Mouse (Mus musculus) embryonic facial prominence, embryonic 12.5 days (tissue): ENCODE measurements around the gene Slx1b. TPM values are rescaled to one million over a fixed set of nuclear protein-coding genes. Genes with fewer than 3 reads are reported as not detected.
"Not testable (repeated sequence)": the region's sequence is repeated elsewhere in the genome, so short reads cannot be mapped to it uniquely, and the experiment has no call there.

Experiments
- ATAC-seq: fragments of 200-750 bp; cut with Nextera tagmentation; 2 replicates; pipeline ENCODE4 v1.8.0; 2017; ENCODE audit not compliant: insufficient number of reproducible peaks, insufficient read depth, low FRiP score, low TSS enrichment
- H3K27ac ChIP-seq: fragments of 300-500 bp; sonication (generic); 2 replicates; pipeline ENCODE4 v1.5.1; 2016; ENCODE audit warnings: mild to moderate bottlenecking
- H3K27me3 ChIP-seq: fragments of 300-500 bp; sonication (generic); 2 replicates; pipeline ENCODE4 v1.6.1; 2016; ENCODE audit warnings: mild to moderate bottlenecking, moderate library complexity
- H3K36me3 ChIP-seq: fragments of 300-500 bp; sonication (generic); 2 replicates; pipeline ENCODE4 v1.6.1; 2016; ENCODE audit warnings: mild to moderate bottlenecking
- H3K4me1 ChIP-seq: fragments of 300-500 bp; sonication (generic); 2 replicates; pipeline ENCODE4 v1.6.1; 2016
- H3K4me2 ChIP-seq: fragments of 300-500 bp; sonication (generic); replicated peaks from 2 replicates; pipeline ENCODE4 v1.6.1; 2016; ENCODE audit warnings: mild to moderate bottlenecking, moderate library complexity
- H3K4me3 ChIP-seq: fragments of 300-500 bp; sonication (generic); 2 replicates; pipeline ENCODE4 v1.5.1; 2016; ENCODE audit warnings: mild to moderate bottlenecking
- H3K9ac ChIP-seq: fragments of 300-500 bp; sonication (generic); 2 replicates; pipeline ENCODE4 v1.6.1; 2016; ENCODE audit warnings: mild to moderate bottlenecking, moderate library complexity
- H3K9me3 ChIP-seq: fragments of 300-500 bp; sonication (generic); 2 replicates; pipeline ENCODE4 v1.6.1; 2016; ENCODE audit warnings: mild to moderate bottlenecking, moderate library complexity
- WGBS: fragments of 180-500 bp; shearing (Covaris S2); methylation state at CpG from one replicate; pipeline ENCODE4 v1.1.7; 2016; 5-methylcytosine and 5-hydroxymethylcytosine counted together
- polyA plus RNA-seq: library from polyadenylated mRNA; unstranded; fragments of >200 nt; fragmentation: Nextera tagmentation; extraction: Ambion mirVana; gene quantifications from 2 replicates; pipeline ENCODE4 v1.2.1, GENCODE M21; 2016

Slx1b gene
- polyA plus RNA-seq, 1 experiment from 2014 or later = 13.4 TPM

GRCm38 (mm10) chr7:126692426-126692825 is 3.2 kb downstream of the Slx1b start:
- Histone ChIP-seq H3K36me3 (peaks cover 26% of the 10 kb centered on the region), H3K4me3 (no peak overlapping the region), H3K9ac (no peak overlapping the region), H3K9me3 (no peaks in the 10 kb centered on the region), H3K27ac (no peak overlapping the region), H3K4me2 (no peak overlapping the region), H3K4me1 (peaks cover 18% of the 10 kb centered on the region), H3K27me3 (no peaks in the 10 kb centered on the region)
- 94% methylated on average over 26 of the region's 26 CpGs for WGBS
- no peak for ATAC-seq

GRCm38 (mm10) chr7:126691676-126692075 is 3.9 kb downstream of the Slx1b start:
- Histone ChIP-seq H3K27me3 (no peaks in the 10 kb centered on the region), H3K4me1 (peaks cover 14% of the 10 kb centered on the region), H3K36me3 (peaks cover 26% of the 10 kb centered on the region), H3K27ac (no peak overlapping the region), H3K4me3 (no peak overlapping the region), H3K4me2 (no peak overlapping the region), H3K9me3 (no peaks in the 10 kb centered on the region), H3K9ac (no peak overlapping the region)
- no peak for ATAC-seq
- 91% methylated on average over 4 of the region's 5 CpGs for WGBS

DNA sequence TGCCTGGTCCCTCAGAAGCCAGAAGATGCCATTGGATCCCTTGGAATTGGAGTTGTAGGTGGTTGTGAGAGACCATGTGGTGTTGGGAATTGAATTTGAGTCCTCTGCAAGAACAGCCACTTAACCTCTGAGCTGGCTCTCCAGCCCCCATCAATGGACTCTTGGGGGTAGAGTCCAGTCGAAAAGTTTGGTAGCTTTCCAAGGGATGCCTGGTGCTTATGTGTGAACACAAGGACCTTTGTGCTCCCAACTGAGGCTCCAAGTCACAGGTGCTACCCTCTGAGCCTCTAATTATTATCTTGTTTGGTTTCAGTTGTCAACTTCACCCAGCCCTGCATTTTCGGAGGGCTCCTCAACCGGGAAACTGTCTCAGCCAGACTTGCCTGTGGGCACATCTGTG is 4.8 kb downstream of the Slx1b start:
- no peak overlapping the region for H3K4me2 ChIP-seq
- H3K9me3 ChIP-seq = no peaks in the 10 kb centered on the region
- peaks cover 26% of the 10 kb centered on the region for H3K36me3 ChIP-seq
- WGBS = 80% methylated on average over 3 of the region's 3 CpGs
- no peak overlapping the region for H3K4me3 ChIP-seq
- no peak overlapping the region for H3K27ac ChIP-seq
- no peak for ATAC-seq
- no peak overlapping the region for H3K9ac ChIP-seq
- peaks cover 11% of the 10 kb centered on the region; the same call in 1 of the 2 replicates for H3K4me1 ChIP-seq
- H3K27me3 ChIP-seq = no peaks in the 10 kb centered on the region

GRCm38 (mm10) chr7:126689021-126689420 is 6.6 kb downstream of the Slx1b start:
- ATAC-seq = no peak
- Histone ChIP-seq H3K27me3 (no peaks in the 10 kb centered on the region), H3K9ac (no peak overlapping the region), H3K36me3 (peaks cover 26% of the 10 kb centered on the region), H3K27ac (no peak overlapping the region), H3K4me1 (peaks cover 5% of the 10 kb centered on the region; the same call in 1 of the 2 replicates), H3K4me2 (no peak overlapping the region), H3K9me3 (no peaks in the 10 kb centered on the region), H3K4me3 (no peak overlapping the region)
- 82% methylated on average over 3 of the region's 3 CpGs for WGBS

- 75% methylated on average over 4 of the region's 4 CpGs for WGBS
- not testable (repeated sequence) for H3K27me3 ChIP-seq, ATAC-seq, H3K4me3 ChIP-seq, H3K4me1 ChIP-seq, H3K4me2 ChIP-seq, H3K9ac ChIP-seq, H3K27ac ChIP-seq, H3K9me3 ChIP-seq
- peaks cover 26% of the 10 kb centered on the region for H3K36me3 ChIP-seq
Measured at GRCm38 (mm10) chr7:126688156-126688555, 7.4 kb downstream of the Slx1b start.

DNA sequence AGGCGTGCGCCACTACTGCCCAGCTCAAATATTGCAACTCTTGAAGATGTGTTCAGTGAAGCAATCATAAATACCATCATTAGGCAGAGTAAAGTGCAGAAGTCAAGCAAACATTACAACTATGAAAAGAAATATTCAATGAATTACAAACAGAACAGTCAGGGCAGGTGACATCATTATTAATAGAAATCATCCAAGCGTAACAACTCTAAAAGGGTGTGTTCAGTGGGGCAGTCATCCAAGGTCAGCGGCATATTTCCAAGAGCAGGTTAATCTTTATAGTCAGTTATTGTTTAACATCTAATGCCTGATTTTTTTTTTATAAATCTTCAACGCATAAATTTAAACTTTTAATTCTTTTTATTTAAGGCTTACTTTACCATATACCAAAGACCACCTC is 14.4 kb downstream of the Slx1b start:
- Histone ChIP-seq H3K27me3 (no peaks in the 10 kb centered on the region), H3K9ac (no peak overlapping the region), H3K4me2 (no peak overlapping the region), H3K27ac (no peak overlapping the region), H3K9me3 (no peaks in the 10 kb centered on the region), H3K4me1 (no peaks in the 10 kb centered on the region), H3K36me3 (no peaks in the 10 kb centered on the region; the same call in 1 of the 2 replicates), H3K4me3 (no peak overlapping the region)
- ATAC-seq = no peak
- WGBS = 92% methylated on average over 5 of the region's 5 CpGs

- no peak for ATAC-seq
- WGBS = 89% methylated on average over 5 of the region's 5 CpGs
- no peak overlapping the region for H3K4me2 ChIP-seq
- H3K27me3 ChIP-seq = no peaks in the 10 kb centered on the region
- no peak overlapping the region for H3K9ac ChIP-seq
- H3K9me3 ChIP-seq = no peaks in the 10 kb centered on the region
- H3K27ac ChIP-seq = no peak overlapping the region
- H3K36me3 ChIP-seq = no peaks in the 10 kb centered on the region; the same call in 1 of the 2 replicates
- H3K4me1 ChIP-seq = no peaks in the 10 kb centered on the region
- no peak overlapping the region for H3K4me3 ChIP-seq
Measured at GRCm38 (mm10) chr7:126679683-126680082, 15.9 kb downstream of the Slx1b start.

GRCm38 (mm10) chr7:126678545-126679341 is 16.8 kb downstream of the Slx1b start:
- Histone ChIP-seq H3K4me3 (no peak overlapping the region), H3K4me1 (no peaks in the 10 kb centered on the region), H3K9ac (no peak overlapping the region), H3K4me2 (no peak overlapping the region), H3K27ac (no peak overlapping the region), H3K36me3 (no peaks in the 10 kb centered on the region; the same call in 1 of the 2 replicates), H3K9me3 (no peaks in the 10 kb centered on the region), H3K27me3 (no peaks in the 10 kb centered on the region)
- whole genome bisulfite sequencing = 83% methylated on average over 8 of the region's 8 CpGs
- no peak for ATAC-seq

GRCm38 (mm10) chr7:126676631-126677220 is 18.9 kb downstream of the Slx1b start:
- Histone ChIP-seq H3K27me3 (no peaks in the 10 kb centered on the region), H3K36me3 (peaks cover 18% of the 10 kb centered on the region), H3K4me1 (no peaks in the 10 kb centered on the region), H3K9ac (no peak overlapping the region), H3K9me3 (no peaks in the 10 kb centered on the region), H3K27ac (no peak overlapping the region), H3K4me2 (no peak overlapping the region), H3K4me3 (no peak overlapping the region)
- no peak for ATAC-seq
- WGBS = 82% methylated on average over 4 of the region's 4 CpGs

DNA sequence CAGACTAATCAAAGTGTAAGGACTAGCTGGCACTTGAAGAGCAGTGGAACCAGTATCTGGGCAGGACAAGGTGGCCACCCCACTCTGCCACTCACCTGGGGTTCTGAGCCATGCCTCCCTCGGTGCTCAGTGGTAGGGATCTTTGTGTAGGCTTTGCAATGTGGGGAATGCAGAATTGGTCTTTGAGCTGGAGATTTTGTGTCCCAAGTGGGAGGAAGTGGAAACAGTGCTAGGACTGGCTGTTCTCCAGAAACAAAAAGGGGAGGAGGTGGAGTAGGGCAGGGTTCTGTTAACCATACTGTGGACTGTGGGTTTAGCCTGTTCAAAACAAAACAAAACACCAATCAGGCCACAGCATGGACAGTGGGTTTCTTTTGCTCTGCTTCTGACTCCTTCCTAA is 19.4 kb downstream of the Slx1b start, which contains the start of gene Sult1a1:
Gene Sult1a1, minus strand, starts transcription at position 226 of the 400 bp plus-strand sequence.
- Histone ChIP-seq H3K36me3 (peaks cover 23% of the 10 kb centered on the region), H3K4me2 (no peak within 1 kb of the TSS), H3K9ac (no peak within 1 kb of the TSS), H3K4me3 (no peak within 1 kb of the TSS), H3K27me3 (no peaks in the 10 kb centered on the region), H3K4me1 (no peaks in the 10 kb centered on the region), H3K9me3 (no peaks in the 10 kb centered on the region), H3K27ac (no peak within 1 kb of the TSS)
- WGBS = 83% methylated on average over 1 of the region's 1 CpGs
- no peak for ATAC-seq

DNA sequence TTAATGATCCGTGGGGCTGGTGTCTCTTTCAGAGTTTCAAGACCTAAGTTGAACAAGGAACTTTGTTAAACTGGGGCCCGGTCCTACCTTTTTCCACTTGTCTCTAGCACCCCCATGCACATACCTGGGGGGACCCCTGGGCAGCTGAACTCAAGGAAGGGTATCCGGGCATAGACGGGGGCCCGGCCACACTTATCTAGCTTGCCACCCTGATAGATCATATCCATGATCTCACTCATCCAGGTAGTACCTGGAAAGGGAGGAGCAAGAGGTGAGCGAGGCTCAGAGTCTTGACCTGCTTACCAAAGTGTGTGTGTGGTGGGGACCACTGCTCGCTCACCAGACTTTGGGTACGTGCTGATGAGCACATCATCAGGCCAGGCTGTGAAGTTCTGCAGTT is 20.5 kb downstream of the Slx1b start:
- H3K27ac ChIP-seq = no peak overlapping the region
- no peak overlapping the region for H3K4me2 ChIP-seq
- no peaks in the 10 kb centered on the region for H3K4me1 ChIP-seq
- H3K36me3 ChIP-seq = peaks cover 30% of the 10 kb centered on the region
- H3K9me3 ChIP-seq = no peaks in the 10 kb centered on the region
- no peaks in the 10 kb centered on the region for H3K27me3 ChIP-seq
- 92% methylated on average over 8 of the region's 8 CpGs for WGBS
- no peak for ATAC-seq
- no peak overlapping the region for H3K9ac ChIP-seq
- H3K4me3 ChIP-seq = no peak overlapping the region

- H3K4me3 ChIP-seq = no peak overlapping the region
- H3K4me1 ChIP-seq = no peaks in the 10 kb centered on the region
- H3K4me2 ChIP-seq = no peak overlapping the region
- 93% methylated on average over 9 of the region's 9 CpGs for WGBS
- ATAC-seq = no peak
- H3K36me3 ChIP-seq = peaks cover 37% of the 10 kb centered on the region
- H3K27ac ChIP-seq = no peak overlapping the region
- H3K9me3 ChIP-seq = no peaks in the 10 kb centered on the region
- no peaks in the 10 kb centered on the region for H3K27me3 ChIP-seq
- H3K9ac ChIP-seq = no peak overlapping the region
Measured at GRCm38 (mm10) chr7:126672111-126672510, 23.5 kb downstream of the Slx1b start.
